Mouse (Mus musculus) ovary, postnatal 36 days (tissue): Measurements from ENCODE around the gene Mpp1.
A peak's percentile ranks its signal among the peaks of the same experiment; 100 is the strongest.

Experiments
- DNase-seq: peaks from one replicate; pipeline ENCODE4 v3.0.0; 2022; ENCODE audit warnings: low spot score, mixed read lengths

Gene Mpp1

GRCm38 (mm10) chrX:75130467-75131160, at the start of gene Mpp1:
TSS of gene Mpp1 (minus strand) at chrX:75131016.
- DNase-seq = peak; percentile 78

- no peak for DNase-seq
These were observed 32.9 kb upstream of the Mpp1 start, which contains the start of gene Smim9 for GRCm38 (mm10) chrX:75163670-75164069. TSS of gene Smim9 (minus strand) at chrX:75163770.

GRCm38 (mm10) chrX:75155576-75156243, 24.9 kb upstream of the Mpp1 start:
- DNase-seq = peak; percentile 44

- no peak for DNase-seq
These were observed 21.4 kb upstream of the Mpp1 start for GRCm38 (mm10) chrX:75152249-75152648.

GRCm38 (mm10) chrX:75150304-75150703, 19.5 kb upstream of the Mpp1 start:
- DNase-seq = no peak

- no peak for DNase-seq
These were observed 17.6 kb upstream of the Mpp1 start for GRCm38 (mm10) chrX:75148414-75148813.

GRCm38 (mm10) chrX:75143124-75143555, 12.3 kb upstream of the Mpp1 start:
- peak; percentile 34 for DNase-seq

GRCm38 (mm10) chrX:75138182-75138581, 7.4 kb upstream of the Mpp1 start:
- no peak for DNase-seq

- DNase-seq = no peak
These were observed 6.9 kb upstream of the Mpp1 start for GRCm38 (mm10) chrX:75137729-75138128.

- no peak for DNase-seq
These were observed 6.1 kb upstream of the Mpp1 start for GRCm38 (mm10) chrX:75136938-75137337.

GRCm38 (mm10) chrX:75129474-75129873, 1.3 kb downstream of the Mpp1 start:
- no peak for DNase-seq

GRCm38 (mm10) chrX:75128333-75128980, 2.4 kb downstream of the Mpp1 start:
- no peak for DNase-seq

GRCm38 (mm10) chrX:75126893-75127292, 3.9 kb downstream of the Mpp1 start:
- DNase-seq = no peak

GRCm38 (mm10) chrX:75125606-75126005, 5.2 kb downstream of the Mpp1 start:
- DNase-seq = no peak

- DNase-seq = no peak
These were observed 15.3 kb downstream of the Mpp1 start for GRCm38 (mm10) chrX:75115550-75115949.

- DNase-seq = no peak
These were observed 28.5 kb downstream of the Mpp1 start for GRCm38 (mm10) chrX:75102293-75102692.

GRCm38 (mm10) chrX:75098799-75099198, 32.0 kb downstream of the Mpp1 start:
- no peak for DNase-seq

GRCm38 (mm10) chrX:75096163-75096770, 34.5 kb downstream of the Mpp1 start:
- DNase-seq = peak; percentile 5

GRCm38 (mm10) chrX:75095369-75096162, 35.2 kb downstream of the Mpp1 start, which contains the start of gene Dkc1:
TSS of gene Dkc1 (plus strand) at chrX:75095854.
- DNase-seq = peak; percentile 86

- DNase-seq = no peak
These were observed 45.2 kb downstream of the Mpp1 start for GRCm38 (mm10) chrX:75085654-75086053.

- DNase-seq = peak; percentile 51
These were observed 45.9 kb downstream of the Mpp1 start, which contains the start of gene Gab3 for GRCm38 (mm10) chrX:75084774-75085508. TSS of gene Gab3 (minus strand) at chrX:75085458.
